Mouse (Mus musculus) E14TG2a.4 (cell line): ENCODE results near the gene Trpd52l3.

ENCODE experiments used
- CTCF ChIP-seq: conservative IDR thresholded peaks from 2 replicates; pipeline ENCODE4 v1.5.1; 2014; ENCODE audit warnings: low read length
- NANOG ChIP-seq: IDR thresholded peaks from 2 replicates; pipeline ENCODE4 v1.6.1; 2014; ENCODE audit warnings: borderline replicate concordance, low read length, mixed read lengths
- POU5F1 ChIP-seq: IDR thresholded peaks from 2 replicates; pipeline ENCODE4 v1.6.1; 2014; ENCODE audit warnings: low read length, borderline replicate concordance

GRCm38 (mm10) chr19:29984208-29985005 lies 19.2 kb upstream of the Trpd52l3 start:
- no peak for TF ChIP-seq CTCF
- TF ChIP-seq POU5F1: no peak
- TF ChIP-seq NANOG: no peak
